ENCODE assay signal across 8 mouse cellular contexts in genomic region chr16:30374266-30374665, GRCm38 (mm10). TPM values are rescaled to one million over a fixed set of nuclear protein-coding genes. Genes with fewer than 3 reads are reported as not detected.
A peak's percentile ranks its signal among the peaks of the same experiment; 100 is the strongest.
DNase-seq lines count a peak whose midpoint lies in the region; ATAC-seq and TF ChIP-seq lines count a peak whose summit lies in the region.

No protein-coding gene starts in this region.

- H3K27me3 ChIP-seq in heart, adult 2 months (ENCODE audit: control insufficient read depth, insufficient read depth, low read length): no peaks in the 10 kb centered on the region
- H3K27me3 ChIP-seq in heart, embryonic 12.5 days (replicated peaks): no peaks in the 10 kb centered on the region
- H3K27me3 ChIP-seq in thymus, adult 2 months (ENCODE audit: control insufficient read depth, insufficient read depth, low read length): no peaks in the 10 kb centered on the region
- no peaks in the 10 kb centered on the region for H3K27me3 ChIP-seq in hindbrain, postnatal 0 days (ENCODE audit: insufficient read depth, low read length)

- H3K27ac ChIP-seq in heart, adult 2 months: no peak overlapping the region
- H3K27ac ChIP-seq in heart, embryonic 12.5 days (ENCODE audit: poor library complexity, severe bottlenecking): no peak overlapping the region
- no peak overlapping the region for H3K27ac ChIP-seq in thymus, adult 2 months (ENCODE audit: control insufficient read depth, insufficient read depth, low read length)
- no peak overlapping the region for H3K27ac ChIP-seq in hindbrain, postnatal 0 days

- intact Hi-C loops in heart, adult 2 months (cut with DNase I): loop anchor here (1.0 kb wide), 2 partner anchors 130 to 146 kb away; no protein-coding TSS in a partner anchor

- DNase-seq in heart, adult 2 months: no peak
- peak; percentile 47 for DNase-seq in thymus, adult 2 months
- no peak for DNase-seq in thymus, adult 18-20 months
- peak; percentile 76 for DNase-seq in cerebellum, adult 9-10 months
- peak; percentile 89 for DNase-seq in hindbrain, postnatal 0 days (ENCODE audit: low spot score)
- DNase-seq in ovary, postnatal 36 days (ENCODE audit: low spot score): no peak

- no peak for ATAC-seq in heart, embryonic 12.5 days (ENCODE audit: insufficient number of reproducible peaks, low FRiP score)
- ATAC-seq in hindbrain, postnatal 0 days: peak; percentile 51; the same call in 1 of the 2 replicates
- ATAC-seq in megakaryocyte-erythroid progenitor cell, adult 5-6 weeks (replicated peaks; ENCODE audit: low FRiP score, low TSS enrichment, poor library complexity, severe bottlenecking): peak; percentile 60; the same call in 1 of the 2 replicates

- no peaks in the 10 kb centered on the region for H3K79me2 ChIP-seq in heart, adult 2 months (replicated peaks; ENCODE audit: control insufficient read depth, insufficient read depth, low read length)

- H3K36me3 ChIP-seq in heart, adult 2 months (ENCODE audit: control insufficient read depth, insufficient read depth, low read length): no peaks in the 10 kb centered on the region
- H3K36me3 ChIP-seq in heart, embryonic 12.5 days: no peaks in the 10 kb centered on the region
- no peaks in the 10 kb centered on the region; the same call in 1 of the 2 replicates for H3K36me3 ChIP-seq in thymus, adult 2 months (ENCODE audit: control insufficient read depth, insufficient read depth, low read length)
- no peaks in the 10 kb centered on the region for H3K36me3 ChIP-seq in hindbrain, postnatal 0 days (ENCODE audit: insufficient read depth, low read length)

- H3K9me3 ChIP-seq in heart, embryonic 12.5 days (replicated peaks): no peaks in the 10 kb centered on the region
- no peaks in the 10 kb centered on the region for H3K9me3 ChIP-seq in hindbrain, postnatal 0 days (ENCODE audit: low read length)

- TF ChIP-seq CTCF in heart, adult 2 months (IDR thresholded peaks at IDR 0.05): peak; percentile 94
- TF ChIP-seq CTCF in thymus, adult 2 months (IDR thresholded peaks at IDR 0.05; ENCODE audit: borderline replicate concordance, control insufficient read depth, extremely low read depth, insufficient read depth, low read length, poor library complexity): no peak
- peak; percentile 93 for TF ChIP-seq CTCF in hindbrain, postnatal 0 days (IDR thresholded peaks at IDR 0.05; ENCODE audit: low read depth)

- H3K4me3 ChIP-seq in heart, adult 2 months: no peak overlapping the region
- H3K4me3 ChIP-seq in heart, embryonic 12.5 days: no peak overlapping the region
- no peak overlapping the region for H3K4me3 ChIP-seq in thymus, adult 2 months (ENCODE audit: control insufficient read depth, insufficient read depth, low read length)
- no peak overlapping the region for H3K4me3 ChIP-seq in hindbrain, postnatal 0 days (ENCODE audit: low read length)

- TF ChIP-seq EP300 in heart, adult 2 months (IDR thresholded peaks at IDR 0.05; ENCODE audit: insufficient read depth, low read depth, low read length): no peak

- 45% methylated on average over 3 of the region's 3 CpGs for WGBS in heart, adult 2 months
- WGBS in heart, embryonic 12.5 days: 64% methylated on average over 3 of the region's 3 CpGs
- 62% methylated on average over 3 of the region's 3 CpGs for WGBS in thymus, adult 2 months
- 65% methylated on average over 3 of the region's 3 CpGs for WGBS in hindbrain, postnatal 0 days

- no peak overlapping the region for H3K4me2 ChIP-seq in heart, embryonic 12.5 days
- H3K4me2 ChIP-seq in hindbrain, postnatal 0 days (ENCODE audit: low read depth, low read length): no peak overlapping the region

- H3K4me1 ChIP-seq in heart, adult 2 months (ENCODE audit: control insufficient read depth, insufficient read depth, low read length): no peaks in the 10 kb centered on the region
- peaks cover 7% of the 10 kb centered on the region for H3K4me1 ChIP-seq in heart, embryonic 12.5 days (replicated peaks)
- no peaks in the 10 kb centered on the region for H3K4me1 ChIP-seq in thymus, adult 2 months (replicated peaks; ENCODE audit: control insufficient read depth, insufficient read depth, low read length)
- no peaks in the 10 kb centered on the region for H3K4me1 ChIP-seq in hindbrain, postnatal 0 days (ENCODE audit: insufficient read depth, low read length)

- H3K9ac ChIP-seq in heart, adult 2 months (ENCODE audit: low read depth, low read length): no peak overlapping the region
- H3K9ac ChIP-seq in heart, embryonic 12.5 days: no peak overlapping the region
- H3K9ac ChIP-seq in hindbrain, postnatal 0 days (replicated peaks; ENCODE audit: low read length): no peak overlapping the region

- no peak for TF ChIP-seq POLR2A in heart, adult 2 months (IDR thresholded peaks at IDR 0.05; ENCODE audit: insufficient read depth, low read depth, low read length)
- no peak for TF ChIP-seq POLR2A in thymus, adult 2 months (IDR thresholded peaks at IDR 0.05; ENCODE audit: control insufficient read depth, extremely low read depth, insufficient read depth, low read length, poor library complexity)

RNA-seq across cellular contexts. Expression of gene Atp13a3, which starts 31.5 kb away (rescaled TPM):
- total RNA-seq in heart, adult 2 months (2021): 10 to 100 TPM; 48.2 to 54.7 TPM
- polyA plus RNA-seq in heart, adult 2 months (2012; rRNA removed): 10.6 and 24.7 TPM in 2 replicates
- polyA plus RNA-seq in heart, embryonic 12.5 days (2016; fragmentation: Nextera tagmentation; extraction: Ambion mirVana): 17.6 and 17.8 TPM in 2 replicates
- 68.1 and 102 TPM in 2 replicates for polyA plus RNA-seq in thymus, adult 2 months (2012; rRNA removed)
- total RNA-seq in hindbrain, postnatal 0 days (2014; rRNA removed): 19.7 and 30.8 TPM in 2 replicates
- polyA plus RNA-seq in hindbrain, postnatal 0 days (2015; fragmentation: Nextera tagmentation; extraction: Ambion mirVana): 7.0 and 7.1 TPM in 2 replicates
- total RNA-seq in megakaryocyte-erythroid progenitor cell, adult 5-6 weeks (2014; fragmentation: Nextera tagmentation): 161 and 194 TPM in 2 replicates
- 128 and 155 TPM in 2 replicates for total RNA-seq in megakaryocyte-erythroid progenitor cell, adult 5-6 weeks (2017)

Comparison
In these comparisons a context has a peak if more than half of its experiments do, and no peak if none do; other contexts are left out.
1. DNase-seq: peak in thymus, adult 2 months (single experiment), cerebellum, adult 9-10 months (single experiment) and hindbrain, postnatal 0 days (single experiment); none in heart, adult 2 months (0 of 2), thymus, adult 18-20 months (0 of 2) and ovary, postnatal 36 days (single experiment).